Comparison of ENCODE assay signal across 10 mouse cellular contexts in genomic region chr6:114818471-114818870, GRCm38 (mm10).
A peak's percentile ranks its signal among the peaks of the same experiment; 100 is the strongest.
DNase-seq lines count a peak whose midpoint lies in the region; ATAC-seq and TF ChIP-seq lines count a peak whose summit lies in the region.
"Had no signal": no experiment of that assay in that cellular context is flagged by ENCODE, and none has a peak within 500 bp of the region (broad histone marks: within the 10 kb centered on the region; RNA-seq: fewer than 3 reads in every experiment).

No protein-coding gene starts in this region.

- H3K27me3 ChIP-seq in forebrain, embryonic 16.5 days (replicated peaks; ENCODE audit: control insufficient read depth, insufficient read depth, low read length), result no peaks in the 10 kb centered on the region
- H3K27me3 ChIP-seq in forebrain, embryonic 11.5 days (ENCODE audit: control insufficient read depth, insufficient read depth, low read length), result no peaks in the 10 kb centered on the region
- no peaks in the 10 kb centered on the region for H3K27me3 ChIP-seq in heart, postnatal 0 days (ENCODE audit: control insufficient read depth, insufficient read depth, low read length)
- no peaks in the 10 kb centered on the region for H3K27me3 ChIP-seq in liver, embryonic 16.5 days (ENCODE audit: control insufficient read depth, insufficient read depth, low read depth, low read length)

- H3K36me3 ChIP-seq in forebrain, embryonic 16.5 days (ENCODE audit: control insufficient read depth, insufficient read depth), result no peaks in the 10 kb centered on the region
- no peaks in the 10 kb centered on the region for H3K36me3 ChIP-seq in forebrain, embryonic 11.5 days (ENCODE audit: control insufficient read depth, insufficient read depth, low read length)
- no peaks in the 10 kb centered on the region for H3K36me3 ChIP-seq in heart, postnatal 0 days (replicated peaks; ENCODE audit: control insufficient read depth, insufficient read depth, low read length)
- H3K36me3 ChIP-seq in liver, embryonic 16.5 days (ENCODE audit: control insufficient read depth, insufficient read depth), result no peaks in the 10 kb centered on the region

- H3K4me1 ChIP-seq in forebrain, embryonic 16.5 days (replicated peaks; ENCODE audit: control insufficient read depth, insufficient read depth, low read length), result peaks cover 14% of the 10 kb centered on the region
- no peaks in the 10 kb centered on the region; the same call in 1 of the 2 replicates for H3K4me1 ChIP-seq in forebrain, embryonic 11.5 days (replicated peaks; ENCODE audit: control insufficient read depth, insufficient read depth, low read length)
- peaks cover 12% of the 10 kb centered on the region for H3K4me1 ChIP-seq in heart, postnatal 0 days (ENCODE audit: control insufficient read depth, insufficient read depth)
- H3K4me1 ChIP-seq in liver, embryonic 16.5 days (ENCODE audit: control insufficient read depth, low read depth, low read length), result no peaks in the 10 kb centered on the region; the same call in 1 of the 2 replicates

- ATAC-seq in forebrain, embryonic 16.5 days, result 0 out of 2 replicates have a peak, but pooled peaks have one; percentile 13
- no peak for ATAC-seq in forebrain, embryonic 11.5 days (replicated peaks; ENCODE audit: low FRiP score)
- peak; percentile 81 for ATAC-seq in heart, postnatal 0 days (ENCODE audit: insufficient read depth, low read depth)
- ATAC-seq in liver, embryonic 16.5 days (ENCODE audit: low read depth), result 0 out of 2 replicates have a peak, but pooled peaks have one; percentile 21
- ATAC-seq in cerebellum, adult (ENCODE audit: insufficient number of reproducible peaks, low FRiP score, low TSS enrichment), result no peak
- no peak for ATAC-seq in erythroid progenitor cell, adult 5-6 weeks (replicated peaks; ENCODE audit: low FRiP score, poor library complexity, severe bottlenecking)

- TF ChIP-seq EP300 in heart, postnatal 0 days (IDR thresholded peaks at IDR 0.05; ENCODE audit: low read depth), result 0 out of 2 replicates have a peak, but pooled peaks have one; percentile 78

- H3K4me2 ChIP-seq in forebrain, embryonic 16.5 days (ENCODE audit: low read length), result no peak overlapping the region
- no peak overlapping the region for H3K4me2 ChIP-seq in forebrain, embryonic 11.5 days (ENCODE audit: low read depth, low read length, severe bottlenecking)
- 0 out of 2 replicates have a peak overlapping the region, but pooled peaks have one; percentile 7 for H3K4me2 ChIP-seq in heart, postnatal 0 days (ENCODE audit: low read depth, low read length)
- H3K4me2 ChIP-seq in liver, embryonic 16.5 days (ENCODE audit: low read depth, low read length), result no peak overlapping the region

- no peak for TF ChIP-seq CTCF in heart, postnatal 0 days (IDR thresholded peaks at IDR 0.05; ENCODE audit: low read depth)

- H3K4me3 ChIP-seq in forebrain, embryonic 16.5 days (replicated peaks; ENCODE audit: low read length), result no peak overlapping the region
- H3K4me3 ChIP-seq in forebrain, embryonic 11.5 days (ENCODE audit: low read depth, low read length), result no peak overlapping the region
- no peak overlapping the region for H3K4me3 ChIP-seq in heart, postnatal 0 days (ENCODE audit: low read depth, low read length)
- H3K4me3 ChIP-seq in liver, embryonic 16.5 days (ENCODE audit: low read depth, low read length), result no peak overlapping the region

- WGBS in forebrain, embryonic 16.5 days, result 73% methylated on average over 6 of the region's 6 CpGs
- WGBS in forebrain, embryonic 11.5 days, result 72% methylated on average over 6 of the region's 6 CpGs
- WGBS in heart, postnatal 0 days, result 53% methylated on average over 6 of the region's 6 CpGs
- 25% methylated on average over 6 of the region's 6 CpGs for WGBS in liver, embryonic 16.5 days (ENCODE audit: insufficient replicate concordance)

- no peak overlapping the region for H3K27ac ChIP-seq in forebrain, embryonic 16.5 days (ENCODE audit: low read length)
- H3K27ac ChIP-seq in forebrain, embryonic 11.5 days (ENCODE audit: low read depth, low read length), result no peak overlapping the region
- peak overlapping the region; percentile 82 for H3K27ac ChIP-seq in heart, postnatal 0 days (ENCODE audit: low read depth)
- no peak overlapping the region for H3K27ac ChIP-seq in liver, embryonic 16.5 days (ENCODE audit: low read length)

- H3K9ac ChIP-seq in forebrain, embryonic 16.5 days (replicated peaks; ENCODE audit: low read depth, low read length), result no peak overlapping the region
- no peak overlapping the region for H3K9ac ChIP-seq in forebrain, embryonic 11.5 days (ENCODE audit: low read length)
- no peak overlapping the region for H3K9ac ChIP-seq in heart, postnatal 0 days (replicated peaks; ENCODE audit: low read depth, low read length)
- H3K9ac ChIP-seq in liver, embryonic 16.5 days (ENCODE audit: low read depth, low read length), result no peak overlapping the region

- peaks cover 3% of the 10 kb centered on the region; the same call in 1 of the 2 replicates for H3K9me3 ChIP-seq in forebrain, embryonic 16.5 days (ENCODE audit: control insufficient read depth, low read length)
- H3K9me3 ChIP-seq in forebrain, embryonic 11.5 days (ENCODE audit: control insufficient read depth, low read length), result no peaks in the 10 kb centered on the region
- peaks cover 3% of the 10 kb centered on the region; the same call in 1 of the 2 replicates for H3K9me3 ChIP-seq in heart, postnatal 0 days (replicated peaks; ENCODE audit: control insufficient read depth, low read length)
- no peaks in the 10 kb centered on the region for H3K9me3 ChIP-seq in liver, embryonic 16.5 days (replicated peaks; ENCODE audit: control insufficient read depth, low read length)

- DNase-seq in forebrain, embryonic 11.5 days (ENCODE audit: low spot score), result no peak
- DNase-seq in MEL-GATA-1-ER (ENCODE audit: extremely low read depth, low read depth), result peak; percentile 11
- DNase-seq in heart, postnatal 0 days (ENCODE audit: low spot score), result peak; percentile 72
- no peak for DNase-seq in spleen, postnatal 36 days (ENCODE audit: low spot score in 2 of 2)
- DNase-seq: adrenal gland, adult 8-10 months; layer of hippocampus, postnatal 36 days had no signal

Comparison
In these comparisons a context has a peak if more than half of its experiments do, and no peak if none do; other contexts are left out.
1. ATAC-seq: peak in forebrain, embryonic 16.5 days (single experiment), heart, postnatal 0 days (single experiment) and liver, embryonic 16.5 days (single experiment); none in forebrain, embryonic 11.5 days (single experiment), cerebellum, adult (single experiment) and erythroid progenitor cell, adult 5-6 weeks (single experiment).
2. DNase-seq: peak in MEL-GATA-1-ER (single experiment) and heart, postnatal 0 days (single experiment); none in forebrain, embryonic 11.5 days (single experiment) and spleen, postnatal 36 days (0 of 2).